Comparison of ENCODE assay signal across 8 mouse cellular contexts in genomic region chr15:12268021-12268420, GRCm38 (mm10). TPM values are rescaled to one million over a fixed set of nuclear protein-coding genes. Genes with fewer than 3 reads are reported as not detected.
DNase-seq lines count a peak whose midpoint lies in the region; ATAC-seq lines count a peak whose summit lies in the region.

No protein-coding gene starts in this region.

- DNase-seq in T-cell, adult 2 months (ENCODE audit: low spot score): peak; percentile 53
- peak; percentile 77 for DNase-seq in cerebellum, adult 9-10 months
- DNase-seq in forelimb bud, embryonic 11.5 days (ENCODE audit: low read depth, low spot score): peak; percentile 49
- peak; percentile 59 to 62 for DNase-seq in layer of hippocampus, postnatal 36 days
- DNase-seq in lung, postnatal 25 days (ENCODE audit: low spot score): peak; percentile 83
- DNase-seq in retina, postnatal 7 days (ENCODE audit: low read depth, low spot score): peak; percentile 57
- DNase-seq in urinary bladder, postnatal 25 days (ENCODE audit: low spot score): peak; percentile 57

- H3K36me3 ChIP-seq in hindbrain, embryonic 16.5 days (ENCODE audit: control insufficient read depth, insufficient read depth, low read length): peaks cover 27% of the 10 kb centered on the region

- no peak overlapping the region for H3K4me3 ChIP-seq in hindbrain, embryonic 16.5 days (ENCODE audit: low read length)

- H3K27me3 ChIP-seq in hindbrain, embryonic 16.5 days (replicated peaks; ENCODE audit: control insufficient read depth, insufficient read depth, low read length): no peaks in the 10 kb centered on the region

- ATAC-seq in hindbrain, embryonic 16.5 days: peak; percentile 72

- H3K9ac ChIP-seq in hindbrain, embryonic 16.5 days (ENCODE audit: low read depth, low read length): no peak overlapping the region

- 50% methylated on average over 1 of the region's 1 CpGs for WGBS in hindbrain, embryonic 16.5 days

- no peak overlapping the region for H3K4me2 ChIP-seq in hindbrain, embryonic 16.5 days (ENCODE audit: low read length)

- no peaks in the 10 kb centered on the region for H3K9me3 ChIP-seq in hindbrain, embryonic 16.5 days (ENCODE audit: control insufficient read depth, low read length)

- no peaks in the 10 kb centered on the region for H3K4me1 ChIP-seq in hindbrain, embryonic 16.5 days (ENCODE audit: control insufficient read depth, insufficient read depth, low read depth, low read length)

- no peak overlapping the region for H3K27ac ChIP-seq in hindbrain, embryonic 16.5 days (ENCODE audit: low read depth, low read length)

RNA-seq across cellular contexts. Expression of gene Golph3, which starts 53.2 kb away (rescaled TPM):
- polyA plus RNA-seq in hindbrain, embryonic 16.5 days (2015; fragmentation: Nextera tagmentation; extraction: Ambion mirVana): 64.2 and 66.1 TPM in 2 replicates
- total RNA-seq in layer of hippocampus, postnatal 36 days (2021): 10 to 100 TPM; 92.1 to 99.2 TPM

RNA-seq across cellular contexts. Expression of gene 1810049J17Rik, which starts 53.7 kb away (rescaled TPM):
- polyA plus RNA-seq in hindbrain, embryonic 16.5 days (2015; fragmentation: Nextera tagmentation; extraction: Ambion mirVana): 0.62 and 1.1 TPM in 2 replicates
- 1 to 10 TPM in 1 of 2 experiments, not detected in 1; 2.0 TPM for total RNA-seq in layer of hippocampus, postnatal 36 days (2021)
